Mouse (Mus musculus): ENCODE results near the gene Vps16. TPM values are rescaled to one million over a fixed set of nuclear protein-coding genes. Genes with fewer than 3 reads are reported as not detected.
A peak's percentile ranks its signal among the peaks of the same experiment; 100 is the strongest.

Vps16 gene
- total and polyA plus RNA-seq, 3 experiments = 44.9 to 57.0 (median 55.4) TPM

DNA sequence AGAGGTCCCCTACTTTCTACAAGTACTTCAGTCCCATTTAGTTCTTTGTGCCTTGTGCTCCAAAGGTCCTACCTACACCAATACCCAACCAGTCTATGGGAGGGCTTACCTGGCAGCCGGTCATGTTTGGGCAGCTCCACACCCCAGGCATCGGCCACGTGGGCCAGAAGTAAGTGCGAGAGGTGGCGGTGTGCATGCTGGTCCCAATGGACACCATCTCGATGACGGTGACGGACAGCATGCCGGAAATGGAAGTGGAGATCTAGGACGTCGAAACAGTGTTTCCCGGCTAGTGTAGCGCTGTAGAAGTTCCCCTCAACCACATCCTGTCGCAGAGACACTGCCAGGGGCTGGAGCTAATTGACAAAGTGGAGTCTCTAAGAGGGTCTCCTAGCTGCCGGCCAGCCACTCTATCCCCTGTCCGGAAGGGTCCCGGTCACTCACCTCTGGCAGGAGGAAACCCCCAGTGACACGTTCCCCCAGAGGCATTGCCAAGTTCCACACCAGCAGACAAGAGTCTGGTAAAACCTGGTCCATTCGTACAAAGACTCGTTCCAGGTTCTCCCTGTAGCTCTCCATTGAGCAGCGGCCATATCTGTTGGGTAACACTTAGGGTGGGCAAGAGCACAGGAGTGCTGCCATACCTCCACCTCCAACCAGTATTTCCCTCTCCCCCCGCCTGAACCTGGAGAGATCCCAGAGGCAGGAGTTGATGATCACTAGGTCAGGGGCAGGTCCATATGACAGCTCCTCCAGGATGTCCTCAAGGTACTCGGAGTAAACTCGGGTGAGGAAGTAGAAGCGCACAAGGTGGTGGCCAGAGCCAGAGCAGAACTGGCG is 2.1 kb upstream of the Vps16 start:
- no peak for DNase-seq

GRCm38 (mm10) chr2:130423397-130424125 is 578 bp upstream of the Vps16 start:
- DNase-seq = peak; percentile 88

DNA sequence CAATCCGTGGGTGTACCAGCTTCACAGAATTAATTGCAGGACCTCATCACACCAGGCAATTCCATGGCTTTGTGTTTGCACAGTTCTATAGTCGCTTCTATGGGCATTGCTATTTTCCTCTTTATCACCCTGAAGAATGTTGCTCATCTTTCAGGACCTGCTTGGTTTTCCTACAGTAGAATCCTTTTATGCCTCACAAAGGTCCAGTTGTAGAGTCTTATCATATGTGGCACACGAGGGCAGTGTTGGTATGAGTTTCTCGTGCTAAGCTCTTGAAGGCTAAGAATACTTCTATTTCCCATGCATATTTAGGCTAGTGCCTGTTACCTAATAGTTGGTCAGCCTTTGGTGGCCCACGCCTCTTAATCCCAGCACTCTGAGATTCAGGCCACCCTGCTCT is 973 bp downstream of the Vps16 start:
- no peak for DNase-seq

- no peak for DNase-seq
Measured at GRCm38 (mm10) chr2:130429851-130430250, 5.7 kb downstream of the Vps16 start.

DNA sequence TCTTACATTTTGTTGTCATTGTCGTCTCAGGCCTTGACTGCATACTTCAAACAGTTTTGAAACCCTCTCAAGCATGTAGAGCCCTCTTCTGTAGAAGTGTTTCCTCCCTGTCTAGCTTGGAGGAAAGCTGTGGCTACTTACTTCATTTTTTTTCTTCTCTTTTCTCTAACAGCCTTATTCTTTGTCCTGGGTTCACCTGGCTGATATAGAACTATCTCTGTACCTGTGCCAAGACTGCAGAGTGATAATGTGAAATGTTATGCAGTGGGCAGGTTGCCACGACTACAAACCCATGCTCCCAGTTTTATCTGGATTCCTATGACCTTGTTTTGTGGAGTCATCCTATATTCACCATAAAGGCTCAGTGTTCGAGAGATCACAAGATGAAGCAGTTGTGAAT is 6.3 kb downstream of the Vps16 start:
- no peak for DNase-seq

DNA sequence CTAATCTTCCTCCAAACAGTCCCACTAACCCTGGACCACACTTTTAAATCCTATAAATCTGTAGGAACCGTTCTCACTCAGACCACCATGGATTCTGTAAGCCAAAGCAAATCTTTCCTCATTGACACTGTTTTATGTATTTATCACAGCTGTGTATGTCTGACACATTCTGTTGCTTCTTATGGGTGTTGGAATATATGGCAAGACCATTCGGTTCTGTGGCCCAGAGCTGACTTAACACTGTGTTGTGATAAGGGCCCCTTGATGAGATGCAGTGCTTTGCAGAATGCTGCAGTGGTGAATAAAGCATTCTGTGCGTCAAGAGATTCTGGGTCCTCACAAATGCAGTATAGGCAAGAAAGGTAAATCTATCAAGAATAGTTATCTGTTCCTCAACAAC is 8.0 kb downstream of the Vps16 start:
- DNase-seq = no peak

DNA sequence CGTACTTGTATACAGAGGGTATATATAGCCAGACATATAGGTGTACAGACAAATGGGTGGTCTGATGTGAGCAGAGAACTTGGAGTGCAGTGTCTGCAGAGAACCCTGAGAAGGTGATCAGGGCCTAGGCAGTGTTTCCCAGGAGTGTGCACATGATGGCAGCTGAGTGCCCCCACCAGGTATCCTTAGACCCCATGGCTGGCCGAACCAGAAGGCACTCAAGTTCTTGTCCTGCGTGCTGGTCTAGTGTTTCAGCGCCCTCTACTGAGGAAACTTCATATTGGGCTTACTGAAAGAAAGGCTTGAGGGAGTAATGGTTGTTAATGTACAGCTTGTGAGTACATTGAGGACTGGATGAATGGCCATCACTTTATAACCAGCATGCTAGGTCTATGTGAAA is 9.0 kb downstream of the Vps16 start:
- DNase-seq = no peak

DNA sequence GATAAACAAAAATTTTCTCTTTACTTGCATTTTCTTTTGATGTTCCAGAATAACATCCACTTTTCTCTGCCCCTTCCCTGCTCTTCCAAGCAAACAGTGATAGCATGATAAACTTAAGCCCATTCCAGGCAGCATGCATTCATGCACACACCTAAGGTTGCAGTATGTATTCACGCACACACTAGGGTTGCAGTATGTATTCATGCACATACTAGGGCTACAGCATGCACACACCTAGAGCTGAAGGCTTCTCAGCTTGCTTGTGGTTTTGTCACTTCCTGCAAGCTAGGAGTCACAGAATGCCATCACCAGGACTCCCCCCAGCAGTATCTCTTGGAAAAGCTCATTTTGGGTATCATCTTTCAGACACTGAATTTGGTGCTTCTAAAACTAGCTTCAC is 12.6 kb downstream of the Vps16 start:
- no peak for DNase-seq

DNA sequence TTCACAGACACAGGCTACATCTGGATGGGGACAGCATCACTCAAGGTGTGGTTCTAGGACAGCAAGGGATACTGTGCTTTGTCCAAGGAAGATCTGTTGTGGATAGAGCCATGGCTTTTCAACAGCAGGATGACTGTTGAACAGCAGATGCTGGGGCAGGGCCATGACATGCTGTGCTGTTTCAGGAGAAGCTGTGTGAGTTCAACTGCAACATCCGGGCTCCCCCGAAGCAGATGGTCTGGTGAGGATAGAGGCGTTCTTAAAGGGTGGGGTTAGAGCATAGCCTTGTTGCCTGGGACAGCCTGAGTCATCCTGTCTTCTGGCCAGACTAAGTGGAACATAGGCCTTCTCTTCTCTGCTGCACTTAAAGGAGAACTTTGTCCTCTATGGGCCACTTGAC is 14.7 kb downstream of the Vps16 start:
- no peak for DNase-seq

- no peak for DNase-seq
Measured at GRCm38 (mm10) chr2:130439840-130440480, 15.8 kb downstream of the Vps16 start.

GRCm38 (mm10) chr2:130442162-130442561 is 18.0 kb downstream of the Vps16 start:
- DNase-seq = no peak

DNA sequence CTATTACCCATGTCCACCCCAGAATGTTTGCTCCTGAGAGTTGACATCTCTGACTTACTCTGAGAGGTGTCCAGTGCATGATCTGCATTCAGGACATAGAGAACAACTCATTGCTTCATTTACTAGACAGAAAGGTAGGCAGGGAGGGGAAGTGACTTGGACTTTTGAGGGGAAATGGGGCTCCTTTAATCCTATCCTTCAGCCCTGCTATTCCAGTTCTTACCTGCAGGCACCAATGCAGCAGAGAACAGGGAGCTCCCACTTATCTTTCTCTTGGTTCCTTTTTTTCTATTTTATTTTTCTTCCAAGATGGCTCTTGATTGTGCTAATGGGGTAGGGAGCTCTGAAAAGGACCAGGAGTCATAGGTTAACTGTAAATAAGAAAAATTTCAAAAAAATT is 24.3 kb downstream of the Vps16 start:
- no peak for DNase-seq

- DNase-seq = no peak
Measured at GRCm38 (mm10) chr2:130449021-130449793, 25.1 kb downstream of the Vps16 start.

DNA sequence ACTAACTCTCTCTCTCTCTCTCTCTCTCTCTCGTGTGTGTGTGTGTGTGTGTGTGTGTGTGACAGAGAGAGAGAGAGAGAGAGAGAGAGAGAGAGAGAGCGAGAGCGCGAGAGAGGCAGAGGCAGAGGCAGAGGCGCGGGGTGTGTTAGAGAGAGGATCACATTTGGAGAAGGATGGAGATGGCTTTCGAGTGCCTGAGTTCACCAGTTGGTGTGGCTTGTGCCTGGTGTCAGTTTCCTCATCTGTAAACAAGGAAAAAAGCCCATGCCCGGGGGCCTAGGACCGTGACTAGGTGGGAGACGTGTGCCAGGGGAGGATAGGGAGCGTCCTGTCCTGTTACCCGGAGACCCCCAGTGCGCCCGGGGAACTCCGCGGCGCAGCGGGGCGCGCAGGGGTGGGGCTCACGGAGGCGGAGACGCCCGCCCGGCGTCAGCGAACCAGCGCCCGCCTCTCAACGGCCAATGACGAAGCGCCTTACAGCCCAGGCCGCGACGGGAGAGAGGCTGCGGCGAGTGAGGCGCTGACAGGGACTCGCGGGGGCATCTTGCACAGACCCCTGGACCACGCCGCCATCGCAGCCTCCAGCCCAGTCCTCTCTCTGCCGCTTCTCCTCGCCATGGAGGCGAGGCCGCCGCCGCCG is 25.8 kb downstream of the Vps16 start, which contains the start of gene Ptpra:
Gene Ptpra (plus strand): TSS at position 485 of the 640 bp plus-strand sequence.
- peak; percentile 96 for DNase-seq

- DNase-seq = no peak
Measured at GRCm38 (mm10) chr2:130450434-130450796, 26.3 kb downstream of the Vps16 start.

GRCm38 (mm10) chr2:130451086-130451726 is 27.1 kb downstream of the Vps16 start:
- no peak for DNase-seq

GRCm38 (mm10) chr2:130451727-130452090 is 27.6 kb downstream of the Vps16 start:
- DNase-seq = no peak

DNA sequence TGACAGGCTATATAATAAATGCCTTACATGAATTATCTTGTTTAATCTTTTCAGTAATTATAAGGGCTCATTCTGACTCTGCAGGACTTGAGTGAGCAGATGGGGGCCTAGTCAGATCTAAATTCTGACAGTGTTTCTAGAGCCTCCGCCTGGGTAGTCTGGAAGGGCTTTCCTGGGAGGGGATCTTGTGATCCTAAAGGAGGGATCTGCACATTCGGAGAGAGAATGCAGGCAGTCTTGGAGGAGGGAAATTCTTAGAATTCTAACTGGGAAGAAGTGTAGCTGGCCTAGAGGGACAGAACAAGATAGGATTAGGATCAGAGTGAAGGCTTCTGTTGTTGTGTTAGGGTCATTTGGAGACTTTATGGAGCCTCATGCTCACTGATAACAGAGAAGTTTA is 28.1 kb downstream of the Vps16 start:
- no peak for DNase-seq

DNA sequence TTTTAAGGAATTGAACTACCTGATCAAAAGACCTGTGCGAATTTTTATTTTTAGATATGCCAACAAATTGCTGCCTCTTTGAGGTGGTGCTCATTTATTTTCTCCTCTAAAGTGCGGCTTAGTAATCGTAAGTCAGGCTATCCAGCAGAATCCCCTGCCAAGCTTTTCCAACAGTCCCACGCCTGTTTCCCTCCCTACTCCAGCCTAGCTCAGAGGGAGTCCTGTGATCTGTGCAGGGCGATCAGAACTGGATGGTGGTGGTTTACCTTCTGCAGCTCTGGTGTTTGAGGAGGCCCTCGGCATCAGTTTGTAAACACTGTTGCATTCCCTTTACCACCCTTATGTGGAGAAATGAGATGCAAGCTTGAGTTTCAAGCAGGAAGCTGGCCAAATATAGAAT is 29.3 kb downstream of the Vps16 start:
- DNase-seq = no peak

DNA sequence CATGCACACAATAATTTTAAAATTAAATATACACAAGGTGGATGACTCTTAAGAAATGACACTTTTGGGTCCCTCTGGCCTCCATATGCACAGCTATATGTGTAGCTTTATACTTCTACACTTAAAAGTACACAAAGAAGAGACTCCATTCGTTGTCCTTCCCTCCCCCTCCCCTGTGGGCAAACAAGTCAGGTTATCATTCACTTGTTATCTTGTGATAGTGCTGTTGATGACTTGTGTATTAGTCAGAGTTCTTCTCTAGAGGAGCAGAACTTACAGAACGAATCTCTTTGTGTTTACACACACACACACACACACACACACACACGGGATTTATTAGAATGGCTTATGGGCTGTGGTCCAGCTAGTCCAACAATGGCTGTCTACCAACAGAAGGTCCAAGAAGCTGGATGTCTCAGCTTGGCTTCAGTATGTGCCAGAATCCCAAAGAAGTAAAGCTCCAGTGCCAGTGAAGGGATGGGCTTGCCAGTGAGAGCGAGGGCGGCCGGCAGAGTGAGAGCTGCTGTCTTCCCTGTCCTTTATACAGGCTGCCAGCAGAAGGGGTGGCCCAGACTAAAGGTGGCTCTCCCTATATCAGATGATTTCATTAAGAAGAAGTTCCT is 30.7 kb downstream of the Vps16 start:
- DNase-seq = no peak

GRCm38 (mm10) chr2:130457871-130458270 is 33.7 kb downstream of the Vps16 start:
- no peak for DNase-seq

All from adrenal gland, adult 2 months (tissue).